Mouse (Mus musculus) CH12F3 (cell line): ENCODE data around the gene Cryl1.

Source experiments
- in situ Hi-C: fragments of 300-500 bp; cut with MboI; formaldehyde crosslinking; loops from 2 replicates; pipeline ENCODE4 v1.14.3; 2020; ENCODE audit warnings: low sequenced_read_pairs

The Cryl1 gene

GRCm38 (mm10) chr14:57398065-57398757 lies at the start of gene Cryl1:
Cryl1 (minus strand) TSS chr14:57398529.
- in situ Hi-C loops: no loop called here

- in situ Hi-C loops: no loop called here
These were observed 32.1 kb upstream of the Cryl1 start for GRCm38 (mm10) chr14:57430451-57430850.

- in situ Hi-C loops: no loop called here
These were observed 25.9 kb upstream of the Cryl1 start for GRCm38 (mm10) chr14:57424212-57424561.

GRCm38 (mm10) chr14:57423432-57424211 lies 25.3 kb upstream of the Cryl1 start, which contains the start of gene Ift88:
Ift88 (plus strand) TSS chr14:57424062.
- in situ Hi-C loops: no loop called here

- in situ Hi-C loops: no loop called here
These were observed 18.9 kb upstream of the Cryl1 start for GRCm38 (mm10) chr14:57417187-57417586.

GRCm38 (mm10) chr14:57412166-57412565 lies 13.8 kb upstream of the Cryl1 start:
- in situ Hi-C loops: no loop called here

GRCm38 (mm10) chr14:57409106-57409505 lies 10.8 kb upstream of the Cryl1 start:
- in situ Hi-C loops: loop anchor here (5.0 kb wide), 1 partner anchor 37 kb away; no protein-coding TSS in a partner anchor

GRCm38 (mm10) chr14:57408100-57408499 lies 9.8 kb upstream of the Cryl1 start:
- in situ Hi-C loops: loop anchor here (5.0 kb wide), 1 partner anchor 36 kb away; no protein-coding TSS in a partner anchor

GRCm38 (mm10) chr14:57407039-57407987 lies 9.0 kb upstream of the Cryl1 start:
- in situ Hi-C loops: loop anchor here (5.0 kb wide), 1 partner anchor 35 kb away; no protein-coding TSS in a partner anchor

GRCm38 (mm10) chr14:57402815-57403214 lies 4.5 kb upstream of the Cryl1 start:
- in situ Hi-C loops: no loop called here

GRCm38 (mm10) chr14:57398813-57399427 lies 591 bp upstream of the Cryl1 start:
- in situ Hi-C loops: no loop called here

GRCm38 (mm10) chr14:57397221-57397620 lies 1.1 kb downstream of the Cryl1 start:
- in situ Hi-C loops: no loop called here

GRCm38 (mm10) chr14:57395470-57395869 lies 2.9 kb downstream of the Cryl1 start:
- in situ Hi-C loops: no loop called here

GRCm38 (mm10) chr14:57392278-57392677 lies 6.1 kb downstream of the Cryl1 start:
- in situ Hi-C loops: no loop called here

- in situ Hi-C loops: no loop called here
These were observed 6.7 kb downstream of the Cryl1 start for GRCm38 (mm10) chr14:57391621-57392020.

- in situ Hi-C loops: no loop called here
These were observed 11.4 kb downstream of the Cryl1 start for GRCm38 (mm10) chr14:57386758-57387561.

- in situ Hi-C loops: no loop called here
These were observed 12.7 kb downstream of the Cryl1 start for GRCm38 (mm10) chr14:57385667-57386066.

- in situ Hi-C loops: no loop called here
These were observed 20.8 kb downstream of the Cryl1 start for GRCm38 (mm10) chr14:57377531-57377930.

- in situ Hi-C loops: no loop called here
These were observed 21.4 kb downstream of the Cryl1 start for GRCm38 (mm10) chr14:57376956-57377355.

GRCm38 (mm10) chr14:57376016-57376415 lies 22.3 kb downstream of the Cryl1 start:
- in situ Hi-C loops: no loop called here
